ENCODE assay signal across 21 mouse cellular contexts in genomic region chr2:130689011-130689410, GRCm38 (mm10). TPM values are rescaled to one million over a fixed set of nuclear protein-coding genes. Genes with fewer than 3 reads are reported as not detected.
"Had no signal": no experiment of that assay in that cellular context is flagged by ENCODE, and none has a peak within 500 bp of the region (broad histone marks: within the 10 kb centered on the region; RNA-seq: fewer than 3 reads in every experiment).

No protein-coding gene starts in this region.

- H3K9me3 ChIP-seq: lung, embryonic 15.5 days; megakaryocyte, embryonic 14.5 days; neural tube, embryonic 12.5 days had no signal

- H3K4me1 ChIP-seq: lung, embryonic 15.5 days; neural tube, embryonic 12.5 days had no signal

- H3K27ac ChIP-seq: lung, embryonic 15.5 days; macrophage; neural tube, embryonic 12.5 days had no signal

- H3K4me3 ChIP-seq: lung, embryonic 15.5 days; megakaryocyte, embryonic 14.5 days; neural tube, embryonic 12.5 days had no signal

- DNase-seq: liver, postnatal 0 days; lung, adult 2 months; lung, postnatal 14 days; lung, postnatal 36 days; midbrain, embryonic 14.5 days; retina, postnatal 1 day; right cerebral cortex, adult 18-20 months; right cerebral cortex, postnatal 25 days; right cerebral cortex, postnatal 4 days; spleen, adult 18-20 months; thymus, adult 18-20 months; thymus, postnatal 14 days; thymus, postnatal 36 days had no signal

- H3K4me2 ChIP-seq: lung, embryonic 15.5 days; midbrain, embryonic 11.5 days; neural tube, embryonic 12.5 days had no signal

- H3K36me3 ChIP-seq: lung, embryonic 15.5 days had no signal

- H3K9ac ChIP-seq: liver, postnatal 0 days; lung, embryonic 15.5 days; neural tube, embryonic 12.5 days had no signal

- ATAC-seq: liver, postnatal 0 days; lung, postnatal 0 days; midbrain, embryonic 16.5 days had no signal

- H3K27me3 ChIP-seq: lung, embryonic 15.5 days; neural tube, embryonic 12.5 days had no signal

RNA-seq across cellular contexts. Expression of gene Slc4a11, which starts 8.3 kb away (rescaled TPM):
- total RNA-seq: megakaryocyte progenitor cell, adult 5-6 weeks had no signal
- polyA plus RNA-seq: liver, postnatal 0 days had no signal
